Mouse (Mus musculus) liver, adult 2 months (tissue): ENCODE measurements around the gene Gcm2.

ENCODE experiments used
- CTCF ChIP-seq: fragments of 200-500 bp; IDR thresholded peaks from 2 replicates; pipeline ENCODE4 v1.5.1; 2011; ENCODE audit warnings: low read depth, low read length, control low read depth
- POLR2A ChIP-seq: fragments of 200-500 bp; IDR thresholded peaks from 2 replicates; pipeline ENCODE4 v1.6.1; 2011; ENCODE audit warnings: low read length, control low read depth; ENCODE audit not compliant: insufficient read depth; ENCODE audit errors: extremely low read depth

- TF ChIP-seq CTCF (no peak), POLR2A (no peak)
These were observed 13.3 kb downstream of the Gcm2 start for GRCm38 (mm10) chr13:41097324-41098058.
